Mouse (Mus musculus): ENCODE data around the gene Xirp1.

GRCm38 (mm10) chr9:119979749-119980148, 43.6 kb downstream of the Xirp1 start:
- TF ChIP-seq EP300 (IDR thresholded peaks at IDR 0.05) (no peak), CTCF (IDR thresholded peaks at IDR 0.05) (no peak)
